Mouse (Mus musculus) ES-E14 (cell line): ENCODE data around the gene Cbfa2t3.

ENCODE experiments used
- CHD2 ChIP-seq: IDR thresholded peaks from 2 replicates; pipeline ENCODE4 v1.6.1; 2014; ENCODE audit warnings: mild to moderate bottlenecking, low read depth, low read length, inconsistent platforms
- HCFC1 ChIP-seq: IDR thresholded peaks from 2 replicates; pipeline ENCODE4 v1.6.1; 2012; ENCODE audit warnings: low read length, inconsistent platforms, borderline replicate concordance; ENCODE audit not compliant: insufficient read depth
- MAFK ChIP-seq: IDR thresholded peaks from 2 replicates; pipeline ENCODE4 v1.6.1; 2014; ENCODE audit warnings: mild to moderate bottlenecking, low read depth, low read length, inconsistent platforms; ENCODE audit not compliant: insufficient read depth
- ZC3H11A ChIP-seq: IDR thresholded peaks from 2 replicates; pipeline ENCODE4 v1.6.1; 2012; ENCODE audit warnings: low read depth, mild to moderate bottlenecking, inconsistent platforms, low read length, borderline replicate concordance
- ZNF384 ChIP-seq: IDR thresholded peaks from 2 replicates; pipeline ENCODE4 v1.6.1; 2012; ENCODE audit warnings: low read depth, low read length, inconsistent platforms

GRCm38 (mm10) chr8:122658807-122659160 is 40.1 kb downstream of the Cbfa2t3 start:
- TF ChIP-seq CHD2 (no peak), MAFK (no peak), ZC3H11A (no peak), ZNF384 (no peak), HCFC1 (no peak)
